Mouse (Mus musculus) lung, postnatal 36 days (tissue): Measurements from ENCODE around the gene Fbxo24.
"Not testable (repeated sequence)": the region's sequence is repeated elsewhere in the genome, so short reads cannot be mapped to it uniquely, and the experiment has no call there.

ENCODE experiments used
- DNase-seq: peaks from one replicate; pipeline ENCODE4 v3.0.0; 2022; ENCODE audit warnings: mixed read lengths

Gene Fbxo24

DNA sequence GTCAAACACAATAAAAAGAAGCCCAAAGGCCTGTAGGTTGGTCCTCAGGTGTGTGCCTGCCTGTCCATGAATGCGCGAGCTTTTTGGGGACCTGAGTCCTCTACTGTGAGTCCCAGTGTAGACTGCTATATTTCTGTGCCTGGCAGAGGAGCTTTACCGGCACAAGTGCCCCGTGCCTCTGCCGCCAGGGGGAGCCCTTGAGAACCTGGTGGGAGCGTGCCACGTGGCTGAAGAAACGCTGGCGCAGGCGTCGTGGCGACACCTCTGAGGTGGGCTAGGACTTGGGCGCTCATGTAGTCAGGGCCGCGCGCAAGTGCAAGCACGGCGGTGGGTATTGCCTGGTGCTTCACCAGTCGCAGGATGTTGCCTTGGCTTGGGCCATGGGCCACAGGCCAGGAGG is 12.3 kb upstream of the Fbxo24 start, which contains the start of gene Sap25:
TSS of gene Sap25 (plus strand) at position 281 of the 400 bp plus-strand sequence.
- peak; percentile 46 for DNase-seq

GRCm38 (mm10) chr5:137639472-137639871 is 10.7 kb upstream of the Fbxo24 start:
- peak; percentile 58 for DNase-seq

GRCm38 (mm10) chr5:137633397-137634084 is 4.7 kb upstream of the Fbxo24 start:
- DNase-seq, result peak; percentile 83

DNA sequence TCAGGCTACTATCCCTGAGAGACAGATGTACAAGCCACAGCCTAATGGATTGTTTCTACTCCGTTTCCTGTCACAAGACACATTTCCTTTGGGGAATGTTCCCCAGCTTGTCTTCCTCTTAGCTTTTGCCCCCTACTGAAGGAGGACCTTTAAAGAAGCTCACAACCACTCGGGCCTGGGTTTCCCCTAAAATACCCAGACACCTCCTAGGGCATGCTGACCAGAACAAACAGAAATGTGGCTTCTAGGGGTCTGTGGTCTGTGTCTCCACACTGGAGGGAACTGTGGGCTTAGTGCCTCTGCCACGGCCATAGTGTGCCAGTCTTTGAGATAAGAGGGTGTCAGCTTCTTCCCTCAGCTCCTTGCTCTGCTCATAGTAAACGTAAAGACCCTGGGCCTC is 2.8 kb upstream of the Fbxo24 start:
- no peak for DNase-seq

GRCm38 (mm10) chr5:137631171-137631570 is 2.4 kb upstream of the Fbxo24 start:
- peak; percentile 76 for DNase-seq

DNA sequence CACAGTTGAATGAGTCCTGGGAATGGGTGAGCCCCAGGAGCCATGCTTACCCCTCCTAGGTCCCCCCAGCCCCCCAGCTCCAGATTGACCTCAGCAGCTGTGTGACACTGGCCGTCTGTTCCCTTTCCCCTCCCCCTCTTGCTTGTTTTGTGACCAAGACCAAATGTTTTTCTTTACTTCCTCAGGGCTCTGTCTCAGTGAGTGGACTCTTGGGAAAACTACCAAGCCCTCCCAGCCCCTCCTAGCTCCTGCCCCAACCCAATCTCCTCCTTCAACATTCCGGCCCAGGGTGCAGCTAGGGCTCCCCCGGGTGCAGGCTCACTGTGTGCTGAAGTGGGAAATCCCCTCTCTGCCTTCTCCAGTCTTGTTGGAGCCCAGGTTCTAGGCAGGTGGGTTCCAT is 1.8 kb upstream of the Fbxo24 start:
- peak; percentile 76 for DNase-seq

DNA sequence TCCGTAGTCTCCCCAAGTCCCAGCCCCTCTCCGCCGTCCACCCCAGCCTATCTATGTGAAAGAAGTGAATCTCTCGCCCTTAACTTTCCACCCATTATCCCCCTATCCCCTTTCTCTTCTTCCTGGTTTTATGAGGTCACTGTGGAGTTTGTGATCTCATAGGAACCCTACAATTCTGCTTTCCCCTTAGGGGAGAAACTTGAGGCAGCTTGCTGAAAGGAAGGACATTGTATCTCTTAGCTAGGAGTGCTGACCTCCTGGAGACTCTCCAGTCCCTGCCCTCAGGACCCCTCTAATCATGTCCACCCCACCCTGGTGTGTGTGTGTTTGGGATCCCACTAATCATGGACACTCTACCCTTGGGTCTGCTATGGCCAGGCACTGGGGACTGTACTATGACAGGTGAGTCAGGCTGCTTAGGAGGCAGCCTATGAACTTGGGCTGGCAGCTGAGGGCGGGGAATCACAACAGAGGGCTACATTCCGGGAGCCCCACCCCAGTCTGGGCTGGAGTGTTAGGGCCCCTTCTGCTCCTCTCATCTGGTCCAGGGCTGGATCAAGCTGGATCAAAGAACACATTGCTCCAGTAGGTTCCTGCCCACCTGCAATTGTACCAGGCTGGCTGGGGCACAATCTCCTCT is 1.2 kb upstream of the Fbxo24 start:
- peak; percentile 75 for DNase-seq

GRCm38 (mm10) chr5:137629306-137629721 is 512 bp upstream of the Fbxo24 start:
- peak; percentile 80 for DNase-seq

GRCm38 (mm10) chr5:137627991-137628390 is 811 bp downstream of the Fbxo24 start:
- peak; percentile 67 for DNase-seq

DNA sequence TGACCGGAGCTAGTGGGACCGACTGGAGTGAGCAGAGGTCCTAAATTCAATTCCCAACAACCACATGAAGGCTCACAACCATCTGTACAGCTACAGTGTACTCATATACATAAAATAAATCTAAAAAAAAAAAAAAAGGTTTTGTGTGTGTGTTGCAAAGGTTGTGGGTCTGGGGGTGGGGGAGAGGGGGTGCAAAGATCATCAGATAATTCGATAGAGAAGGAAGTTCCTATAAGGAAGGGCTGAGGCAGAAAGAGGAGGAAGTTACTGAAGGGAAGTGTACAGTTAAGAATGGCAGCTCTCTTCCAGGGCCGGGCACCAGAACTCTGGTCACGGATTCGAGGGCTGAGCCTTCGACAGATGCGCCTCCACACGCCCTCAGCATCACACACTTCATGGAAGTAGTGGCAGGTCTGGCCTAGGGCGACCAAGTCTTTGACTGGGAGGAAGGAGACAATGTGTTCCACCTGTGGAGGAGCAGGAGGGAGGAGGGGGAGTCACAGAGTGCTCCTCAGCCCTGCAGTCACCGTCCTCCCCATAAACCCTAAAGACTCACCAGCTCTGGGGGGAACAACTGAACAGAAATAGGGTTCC is 4.8 kb downstream of the Fbxo24 start:
- no peak for DNase-seq

- no peak for DNase-seq
Observed at GRCm38 (mm10) chr5:137615347-137615746, 13.5 kb downstream of the Fbxo24 start.

DNA sequence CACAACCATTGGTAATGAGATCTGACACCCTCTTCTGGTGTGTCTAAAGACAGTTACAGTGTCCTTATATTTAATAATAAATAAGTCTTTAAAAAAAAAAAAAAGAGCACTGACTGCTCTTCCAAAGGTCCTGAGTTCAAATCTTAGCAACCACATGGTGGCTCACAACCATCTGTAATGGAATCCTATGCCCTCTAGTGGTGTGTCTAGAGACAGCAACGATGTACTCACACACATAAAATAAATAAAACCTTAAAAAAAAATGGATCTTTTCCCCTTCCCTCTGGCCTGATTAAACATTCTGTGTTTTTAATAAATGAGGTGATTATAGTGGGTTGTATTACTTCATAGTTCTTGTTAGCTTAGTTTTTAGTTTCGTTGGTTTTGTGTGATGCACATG is 13.9 kb downstream of the Fbxo24 start:
- DNase-seq, result not testable (repeated sequence)

GRCm38 (mm10) chr5:137613550-137613949 is 15.3 kb downstream of the Fbxo24 start, which contains the start of gene Pcolce:
Pcolce (minus strand) TSS chr5:137613784.
- peak; percentile 56 for DNase-seq

DNA sequence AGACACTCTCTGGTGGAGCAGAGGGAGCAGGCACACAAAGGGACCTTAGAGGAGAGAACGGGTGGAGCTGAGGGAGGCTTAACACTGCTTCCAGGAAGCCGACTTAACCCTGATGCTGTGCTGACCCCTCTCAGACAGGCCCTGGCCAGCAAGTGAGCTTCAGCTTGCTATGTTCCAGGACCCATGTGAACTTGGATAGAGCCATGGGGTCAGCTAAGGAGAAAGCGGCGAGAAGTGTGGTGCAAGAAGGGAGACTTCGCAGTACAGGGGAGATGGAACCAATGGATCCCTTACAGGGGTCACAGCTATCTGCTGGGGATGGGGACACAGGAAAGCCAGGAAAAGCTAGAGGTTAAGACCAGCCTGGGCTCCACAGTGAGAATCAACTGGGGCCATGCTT is 15.7 kb downstream of the Fbxo24 start:
- DNase-seq, result peak; percentile 34

DNA sequence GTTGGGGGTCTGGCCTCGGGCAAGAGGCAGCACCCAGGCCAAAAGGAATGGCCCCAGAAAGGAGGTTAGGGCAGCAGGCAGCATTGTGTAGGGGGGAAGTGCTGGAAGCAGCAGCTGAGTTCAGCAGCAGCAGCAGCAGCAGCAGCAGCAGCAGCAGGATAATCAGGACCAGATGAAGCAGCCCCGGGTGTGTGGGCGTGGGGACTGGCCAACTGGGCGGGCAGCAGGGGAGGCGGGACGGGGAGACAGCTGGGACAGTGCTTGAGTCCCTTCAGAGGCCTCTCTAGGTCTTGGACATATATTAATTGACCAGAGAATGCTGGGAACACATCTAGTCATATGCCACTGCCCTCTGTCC is 17.6 kb downstream of the Fbxo24 start:
- peak; percentile 54 for DNase-seq

DNA sequence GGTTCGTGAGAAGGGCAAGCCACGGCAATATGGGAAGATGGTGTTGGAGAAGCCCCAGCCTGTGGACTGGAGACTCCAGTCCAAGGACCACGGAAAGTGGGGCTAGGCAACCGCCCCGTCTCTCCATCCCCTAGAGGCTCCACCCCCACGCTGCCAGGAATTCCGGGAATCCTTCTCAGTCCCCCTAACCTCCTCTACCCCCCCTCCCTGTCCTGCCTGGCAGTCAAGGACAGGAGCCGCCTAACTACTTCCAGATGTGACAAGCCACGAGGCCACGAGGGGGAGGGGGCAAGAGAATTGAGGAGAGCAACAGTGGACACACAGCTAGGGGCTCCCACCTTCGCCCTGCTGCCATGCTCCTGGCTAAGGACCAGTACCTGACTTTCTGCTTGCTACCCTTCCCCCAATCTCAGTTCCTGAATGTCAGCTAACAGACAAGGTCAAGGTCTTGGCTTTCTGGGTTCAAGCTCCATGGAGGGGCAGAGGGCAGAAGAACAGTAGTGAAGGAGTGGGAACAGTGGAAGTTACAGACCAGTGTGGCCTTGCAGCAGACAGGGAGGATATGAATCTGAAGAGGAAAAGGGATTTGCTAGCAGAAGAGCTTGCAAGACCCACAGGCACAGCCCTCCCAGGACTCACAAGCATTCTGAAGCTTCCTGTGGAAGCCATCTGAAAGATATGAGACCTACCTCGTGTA is 18.1 kb downstream of the Fbxo24 start:
- DNase-seq, result peak; percentile 84

- no peak for DNase-seq
Observed at GRCm38 (mm10) chr5:137610056-137610455, 18.7 kb downstream of the Fbxo24 start.

- DNase-seq, result no peak
Observed at GRCm38 (mm10) chr5:137609292-137609691, 19.5 kb downstream of the Fbxo24 start.

DNA sequence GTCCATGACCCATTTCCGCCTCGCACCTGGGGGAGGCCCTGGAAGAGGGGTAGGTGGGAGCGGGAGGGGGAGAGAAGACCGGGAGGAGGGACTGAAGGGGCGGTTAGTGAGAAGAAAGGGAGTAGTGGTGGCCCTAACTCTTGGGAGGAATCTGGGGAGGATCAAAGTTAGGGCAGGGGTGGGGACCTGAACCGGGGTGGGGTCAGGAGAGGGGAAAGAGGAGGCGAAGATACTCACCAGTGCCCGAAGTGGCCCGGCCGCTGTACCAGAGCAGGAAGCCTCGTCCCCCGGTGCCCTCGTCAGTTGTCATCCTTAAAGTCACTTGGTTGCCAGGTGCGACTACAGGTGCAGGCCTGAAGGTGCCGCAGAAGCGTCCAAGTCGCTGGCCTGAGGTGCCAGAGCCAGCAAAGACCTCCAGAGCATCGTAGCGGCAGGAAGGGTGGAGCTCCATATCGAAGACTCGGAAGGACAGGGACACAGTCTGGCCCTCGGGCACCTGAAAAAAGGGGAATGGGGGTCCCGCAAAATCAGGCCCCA is 20.1 kb downstream of the Fbxo24 start:
- DNase-seq, result no peak

- DNase-seq, result no peak
Observed at GRCm38 (mm10) chr5:137607860-137608653, 20.7 kb downstream of the Fbxo24 start.

GRCm38 (mm10) chr5:137601365-137601729 is 27.5 kb downstream of the Fbxo24 start:
- DNase-seq, result peak; percentile 50

DNA sequence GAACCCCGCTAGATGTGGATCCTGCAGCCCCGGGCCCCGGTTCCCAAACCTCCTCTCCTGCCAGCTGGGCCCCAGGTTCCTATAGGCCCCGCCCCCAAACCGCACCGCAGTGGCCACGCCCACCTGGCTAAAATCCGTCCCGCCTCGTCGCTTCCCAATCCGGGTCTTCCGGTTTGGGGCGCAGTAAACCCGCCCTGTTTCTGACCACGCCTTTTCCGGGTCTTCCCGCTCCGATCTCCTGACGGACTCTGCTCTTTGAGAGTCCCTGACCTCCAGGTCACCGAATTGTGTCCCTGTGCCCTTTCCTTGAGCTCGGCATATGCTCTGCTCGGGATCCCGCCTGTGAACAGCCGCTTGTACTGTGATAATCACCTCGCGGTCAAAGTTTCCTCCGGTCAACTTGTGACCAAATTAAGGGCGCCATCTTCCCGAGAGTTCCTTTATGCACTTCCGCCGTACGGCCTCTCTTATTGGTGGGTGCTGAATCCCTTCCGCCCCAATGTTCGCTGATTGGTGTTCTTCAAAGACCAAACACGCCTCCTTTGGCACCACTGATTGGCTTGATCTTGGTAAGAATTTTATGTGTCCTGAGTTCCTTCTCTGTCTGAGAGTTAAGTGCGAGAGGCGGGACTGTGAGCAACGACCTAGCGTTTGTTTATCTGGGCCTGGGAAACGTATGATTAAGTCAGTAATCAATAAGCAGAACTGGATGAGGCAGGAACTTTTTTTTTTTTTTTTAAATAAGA is 28.0 kb downstream of the Fbxo24 start, which contains the start of gene Mospd3:
TSS of gene Mospd3 (minus strand) at position 440 of the 746 bp plus-strand sequence.
- DNase-seq, result peak; percentile 100
